Mouse (Mus musculus) CD8-positive naive resting alpha-beta T cell, adult 2 months (primary cell): ENCODE results near the gene Rgl1.

ENCODE experiments used
- DNase-seq, 2 experiments: peaks; one replicate each; pipeline ENCODE4 v3.0.0; 2022; ENCODE audit warnings: low read depth in 2 of 2, low spot score in 2 of 2

The Rgl1 gene

DNA sequence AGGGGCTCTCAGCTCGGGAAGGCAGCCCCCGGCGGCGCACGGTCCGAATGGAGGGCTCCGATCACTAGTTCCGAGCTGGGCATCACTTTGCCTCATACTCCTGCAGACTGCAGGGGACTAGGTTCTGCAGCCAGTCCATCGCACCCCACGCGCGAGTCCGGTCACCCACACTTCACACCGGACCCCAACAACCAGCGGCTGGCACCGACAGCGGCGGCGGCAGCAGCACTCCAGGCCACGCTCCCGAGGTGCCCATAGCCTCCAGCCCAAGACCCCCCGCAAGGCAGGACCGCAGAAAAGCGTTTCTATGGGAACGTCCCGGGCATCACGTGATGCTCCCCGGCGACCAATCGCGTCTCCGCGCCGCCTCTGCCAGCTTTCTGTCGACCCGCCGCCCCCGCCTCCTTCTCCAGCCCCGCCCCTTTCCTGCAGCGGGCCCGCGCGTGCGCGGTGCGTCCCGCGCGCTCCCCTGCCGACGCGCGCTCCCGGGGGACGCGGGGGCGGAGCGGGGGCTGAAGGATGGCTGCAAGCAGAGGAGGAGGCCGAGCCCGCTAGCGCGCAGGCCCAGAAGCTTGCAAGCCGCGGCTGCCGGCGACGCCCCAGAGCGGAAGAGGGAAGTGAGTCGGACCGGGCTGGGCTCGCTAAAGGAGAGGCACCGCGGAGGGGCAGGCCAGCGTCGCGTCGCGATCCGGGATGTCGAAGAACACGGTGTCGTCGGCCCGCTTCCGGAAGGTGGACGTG is at the start of gene Rgl1, which contains the start of gene Arpc5:
Gene Rgl1 (minus strand): TSS at position 320 of the 741 bp plus-strand sequence.
Gene Arpc5 (plus strand): TSS at position 511 of the 741 bp plus-strand sequence.
- peak; percentile 92 to 95 for DNase-seq

DNA sequence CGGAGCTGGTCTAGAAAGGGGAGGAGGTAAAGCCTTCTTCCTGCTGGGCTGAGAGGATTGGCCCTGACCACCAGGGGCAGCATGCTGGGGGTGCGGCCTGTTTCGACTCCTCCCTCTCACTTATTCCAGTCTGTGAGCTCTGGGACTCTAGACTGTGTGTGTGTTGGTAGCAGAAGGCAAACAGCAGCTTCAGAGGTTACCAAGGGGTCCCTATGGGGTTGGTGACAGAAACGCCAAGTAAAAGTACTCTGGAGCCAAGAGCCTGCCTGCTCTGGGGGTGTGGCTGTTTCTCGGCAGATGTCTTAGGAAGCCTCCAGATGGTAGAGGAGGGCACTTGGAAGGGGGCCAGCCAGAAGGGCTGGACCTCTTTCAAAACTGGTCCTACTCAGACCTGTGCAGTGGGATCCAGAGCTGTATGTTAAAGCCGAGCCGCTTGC is 49.1 kb upstream of the Rgl1 start:
- no peak for DNase-seq

DNA sequence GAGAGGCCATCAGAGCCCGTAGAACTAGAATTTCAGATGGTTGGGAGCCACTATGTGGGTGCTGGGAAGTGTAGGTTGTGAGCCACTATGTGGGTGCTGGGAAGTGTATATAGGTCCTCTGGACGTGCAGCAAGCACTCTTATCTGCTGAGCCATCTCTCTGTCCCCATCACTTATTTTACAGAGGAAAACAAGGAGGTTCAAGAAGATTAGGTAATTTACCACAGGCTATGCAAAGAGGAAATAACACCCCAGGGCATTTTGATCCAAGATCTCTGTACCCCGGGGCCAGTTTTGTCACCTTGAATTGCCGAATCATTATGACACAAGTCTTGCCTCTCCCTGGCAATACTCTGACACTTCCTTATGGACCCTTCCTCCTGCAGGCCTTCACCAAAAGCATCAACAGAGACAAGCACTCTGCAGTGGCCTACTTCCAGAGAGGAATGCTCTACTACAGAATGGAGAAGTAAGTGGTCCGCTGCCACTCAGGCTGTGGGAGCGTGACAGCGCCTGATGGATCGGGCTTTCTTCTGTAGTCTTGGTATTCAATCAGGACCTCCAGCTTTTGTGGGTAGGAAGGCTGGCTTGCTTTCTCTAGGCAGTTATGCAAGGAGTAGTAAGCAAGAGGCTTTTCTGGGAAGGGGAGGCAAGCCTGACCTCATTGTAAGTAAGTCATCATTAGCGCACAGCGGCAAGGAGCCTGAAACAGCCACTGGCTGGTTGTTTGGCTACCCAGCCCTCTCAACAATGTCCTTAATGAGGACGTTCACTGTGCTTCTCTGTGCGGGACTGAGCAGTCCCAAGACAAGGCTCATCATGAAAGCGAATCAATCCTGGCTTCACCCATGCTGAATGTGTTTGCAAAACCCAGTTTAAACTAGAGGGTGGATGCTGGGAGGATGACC is 44.6 kb upstream of the Rgl1 start:
- no peak for DNase-seq

DNA sequence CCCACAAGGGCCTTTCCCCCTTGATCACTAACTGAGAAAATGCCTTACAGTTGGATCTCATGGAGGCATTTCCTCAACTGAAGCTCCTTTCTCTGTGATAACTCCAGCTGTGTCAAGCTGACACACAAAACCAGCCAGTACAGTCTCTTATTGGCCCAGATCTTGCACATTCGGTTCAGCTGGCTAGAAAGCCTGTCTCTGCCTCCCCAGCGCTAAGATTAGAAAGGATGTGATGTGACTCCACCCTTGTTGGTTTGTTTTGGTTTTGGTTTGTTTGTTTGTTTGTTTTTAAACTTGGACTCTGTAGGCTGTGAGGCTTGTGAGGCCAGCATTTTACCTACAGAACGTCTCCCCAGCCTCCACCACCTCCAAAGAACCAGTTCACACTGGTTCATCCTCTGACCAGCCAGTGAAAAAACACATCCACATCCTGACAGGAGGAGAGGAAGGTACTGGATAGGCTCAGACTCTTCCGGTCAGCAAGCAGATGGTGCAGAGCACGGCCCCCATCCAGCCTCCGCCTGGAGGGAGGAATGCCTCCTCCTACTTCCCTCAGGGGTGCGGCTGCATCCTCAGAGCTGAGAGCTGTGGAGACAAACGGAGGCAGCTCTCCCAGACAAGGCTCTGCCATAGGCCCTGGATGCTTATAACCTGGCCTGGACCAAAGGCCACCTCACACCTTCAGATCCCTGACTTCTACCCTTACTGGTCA is 43.5 kb upstream of the Rgl1 start:
- no peak for DNase-seq

DNA sequence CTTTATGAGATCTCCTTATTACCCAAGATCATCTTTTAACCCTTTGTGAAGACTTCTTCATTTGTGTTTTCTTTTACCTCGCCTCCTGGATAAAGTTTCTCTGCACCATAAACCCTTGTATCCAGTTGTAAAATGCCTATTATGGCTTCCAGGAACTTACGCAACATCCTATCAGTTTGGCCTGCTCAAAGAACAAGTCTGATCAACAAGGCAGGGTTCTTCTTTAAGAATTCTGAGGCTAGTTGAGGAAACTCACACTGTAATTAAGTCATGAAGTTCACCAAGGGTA is 42.2 kb upstream of the Rgl1 start:
- DNase-seq, result no peak

DNA sequence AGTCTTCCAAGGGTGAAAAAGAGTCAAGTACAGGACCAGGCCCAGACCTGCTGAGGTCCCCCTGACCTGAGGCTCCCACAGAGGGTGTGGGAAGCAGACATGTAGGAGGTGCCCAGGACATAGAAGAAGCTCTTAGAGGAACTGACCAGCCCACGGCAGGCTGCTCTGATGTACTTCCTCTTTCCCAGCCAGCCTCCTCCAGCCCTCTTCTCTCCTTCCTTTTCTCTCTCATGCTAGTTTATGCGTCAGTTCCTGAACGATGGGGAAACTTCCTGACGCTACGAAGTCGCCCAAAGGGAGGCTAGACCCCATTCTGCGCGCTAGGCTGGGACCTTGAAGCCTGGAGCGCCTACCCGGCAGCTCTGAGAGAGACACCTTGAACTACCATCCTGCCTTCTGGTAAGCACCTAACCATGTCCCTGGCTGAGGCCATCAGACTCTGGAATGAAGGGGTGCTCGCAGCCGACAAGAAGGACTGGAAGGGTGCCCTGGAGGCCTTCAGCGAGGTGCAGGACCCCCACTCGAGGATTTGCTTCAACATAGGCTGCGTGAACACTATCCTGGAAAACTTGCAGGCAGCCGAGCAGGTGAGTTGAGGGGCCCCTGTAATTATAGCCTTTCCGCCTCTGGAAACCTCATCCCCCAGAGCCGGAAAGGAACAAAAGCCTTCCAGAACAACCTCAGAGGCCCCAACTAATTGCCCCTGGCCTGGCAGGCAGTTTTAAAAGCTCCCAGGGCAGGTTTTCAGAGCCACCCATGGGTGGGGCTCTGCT is 41.7 kb upstream of the Rgl1 start:
- DNase-seq, result no peak

DNA sequence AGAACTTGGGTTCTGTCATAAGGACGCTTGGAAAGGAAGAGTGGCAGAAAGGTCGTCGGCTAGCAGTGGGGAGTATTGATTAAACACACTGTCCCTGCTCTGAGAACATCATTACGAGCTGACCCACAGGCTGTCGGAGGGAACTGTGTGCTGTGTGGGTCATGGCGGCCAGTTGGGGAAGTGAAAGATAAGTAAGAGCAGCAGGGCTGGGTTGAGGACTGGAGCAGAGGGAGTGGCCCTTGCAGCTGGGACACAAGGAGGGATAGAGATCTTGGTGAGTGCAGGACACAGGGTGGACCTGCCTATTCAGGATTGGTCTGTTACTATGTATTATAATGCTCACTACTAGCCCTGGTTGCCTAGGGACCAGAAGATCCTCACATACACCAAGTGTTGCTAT is 38.8 kb upstream of the Rgl1 start:
- DNase-seq, result no peak

DNA sequence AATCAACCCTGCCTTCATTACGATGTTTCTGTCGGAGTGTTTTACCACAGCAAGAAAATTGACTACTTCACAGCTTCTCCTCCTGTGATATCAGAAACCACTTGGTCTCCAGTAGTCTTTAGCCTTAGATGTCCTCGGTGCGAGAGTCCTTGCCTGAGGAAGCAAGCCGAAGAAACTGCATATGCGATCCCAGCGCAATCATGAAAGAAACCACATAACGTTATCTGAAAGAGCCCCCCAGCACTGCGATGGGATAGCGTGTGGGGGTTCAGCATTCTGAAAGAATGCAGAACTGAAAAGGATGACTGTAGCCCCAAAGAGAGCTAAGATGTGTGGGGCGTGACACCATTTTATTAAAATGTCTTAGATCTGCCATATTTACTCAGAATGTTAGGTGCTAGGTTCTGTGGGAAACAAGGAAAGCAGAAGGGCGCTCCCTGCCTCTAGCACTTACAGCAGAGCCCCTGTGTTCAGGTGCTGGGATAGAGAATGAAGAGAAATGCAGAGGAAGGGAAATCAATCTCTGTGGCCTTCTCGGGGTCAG is 34.6 kb upstream of the Rgl1 start:
- DNase-seq, result no peak

DNA sequence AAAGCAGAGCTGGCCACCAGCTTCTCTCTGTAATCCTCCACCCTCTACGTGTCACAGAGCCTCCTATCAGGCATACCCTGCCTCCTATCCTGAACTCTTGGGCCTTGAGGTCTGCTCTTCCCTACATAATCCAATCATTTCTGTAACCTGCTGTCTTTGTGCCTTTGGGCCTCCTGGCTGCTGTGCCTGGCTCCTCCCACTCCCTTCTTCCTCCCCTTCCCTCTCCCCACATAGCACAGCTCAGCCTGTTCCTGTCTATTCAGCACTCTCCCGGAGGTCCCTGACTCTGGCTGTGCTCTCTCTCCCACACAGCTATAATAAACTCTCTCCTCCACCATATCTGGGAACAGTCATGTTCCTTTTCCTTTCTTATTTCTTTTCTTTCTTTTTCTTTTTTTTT is 33.7 kb upstream of the Rgl1 start, which contains the start of gene Ncf2:
Gene Ncf2 (plus strand): TSS at position 298 of the 400 bp plus-strand sequence.
- no peak for DNase-seq

DNA sequence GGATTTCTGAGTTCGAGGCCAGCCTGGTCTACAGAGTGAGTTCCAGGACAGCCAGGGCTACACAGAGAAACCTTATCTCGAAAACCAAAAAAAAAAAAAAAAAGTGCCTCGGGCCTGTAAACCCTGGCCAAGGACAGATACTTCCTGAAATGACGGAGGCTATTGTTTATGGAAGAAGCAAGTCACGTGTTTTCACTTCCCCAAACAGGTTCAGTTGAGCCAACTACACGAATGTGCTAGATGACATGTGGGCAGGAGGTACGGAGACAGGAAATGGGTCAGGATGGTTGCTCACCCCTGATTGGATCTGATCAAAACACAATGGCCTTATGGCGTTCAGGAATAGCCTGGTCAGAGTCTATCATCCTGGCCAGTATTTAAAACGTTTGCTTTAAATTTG is 32.0 kb upstream of the Rgl1 start:
- DNase-seq, result no peak

DNA sequence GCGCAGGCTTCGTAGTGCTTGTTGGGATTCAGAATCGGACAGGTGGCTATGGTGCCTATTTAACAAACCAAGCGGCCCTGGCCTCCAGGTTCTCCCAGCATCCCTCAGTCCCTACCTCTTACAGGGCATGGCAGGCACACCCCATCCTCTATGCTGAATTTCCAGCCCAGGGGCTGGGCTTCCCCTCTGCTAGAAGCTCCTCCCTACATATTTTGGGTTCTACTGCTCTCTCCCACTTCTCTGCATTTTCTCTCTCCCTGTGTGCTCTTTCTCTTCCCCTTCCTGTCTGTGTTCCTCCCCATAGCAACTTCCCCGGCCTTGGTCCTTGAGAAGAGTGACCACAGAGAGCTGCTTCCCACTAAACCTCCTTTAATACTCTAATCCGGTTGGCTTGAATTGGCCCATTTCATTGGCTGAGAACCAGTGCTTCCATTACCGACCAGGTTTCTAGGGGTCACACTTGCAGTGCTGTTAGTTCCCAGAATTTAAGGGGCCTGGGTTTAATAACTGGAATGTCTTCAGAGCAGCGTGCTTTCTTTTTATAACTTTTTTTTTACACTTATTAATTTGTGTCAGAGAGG is 30.6 kb upstream of the Rgl1 start:
- DNase-seq, result no peak

DNA sequence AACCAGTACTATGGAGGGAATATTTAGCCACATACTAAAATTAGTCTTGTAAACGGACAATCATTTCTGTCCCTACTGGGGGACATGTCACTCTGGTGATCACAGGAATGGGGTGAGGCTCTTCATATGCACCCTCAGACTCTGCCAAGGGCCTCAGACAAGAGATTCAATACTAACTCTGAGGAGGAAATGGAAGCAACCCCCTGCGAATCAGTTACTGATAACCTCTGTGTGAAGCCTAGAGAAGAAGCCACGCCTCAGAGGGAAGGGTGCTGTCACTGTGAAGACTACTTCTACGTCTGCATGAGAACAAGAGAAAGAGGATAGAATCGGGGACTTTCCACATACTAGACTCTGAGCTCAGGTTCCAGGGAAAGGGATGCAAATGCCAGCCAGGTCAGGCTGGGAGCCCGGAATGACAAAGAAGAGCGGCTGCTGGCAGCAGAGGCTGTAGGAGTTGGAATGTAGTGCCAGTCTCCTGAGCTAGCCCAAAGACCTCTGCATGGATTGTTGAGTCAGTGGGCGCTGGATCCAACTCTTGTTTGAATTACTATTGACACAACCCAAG is 29.6 kb upstream of the Rgl1 start:
- no peak for DNase-seq

DNA sequence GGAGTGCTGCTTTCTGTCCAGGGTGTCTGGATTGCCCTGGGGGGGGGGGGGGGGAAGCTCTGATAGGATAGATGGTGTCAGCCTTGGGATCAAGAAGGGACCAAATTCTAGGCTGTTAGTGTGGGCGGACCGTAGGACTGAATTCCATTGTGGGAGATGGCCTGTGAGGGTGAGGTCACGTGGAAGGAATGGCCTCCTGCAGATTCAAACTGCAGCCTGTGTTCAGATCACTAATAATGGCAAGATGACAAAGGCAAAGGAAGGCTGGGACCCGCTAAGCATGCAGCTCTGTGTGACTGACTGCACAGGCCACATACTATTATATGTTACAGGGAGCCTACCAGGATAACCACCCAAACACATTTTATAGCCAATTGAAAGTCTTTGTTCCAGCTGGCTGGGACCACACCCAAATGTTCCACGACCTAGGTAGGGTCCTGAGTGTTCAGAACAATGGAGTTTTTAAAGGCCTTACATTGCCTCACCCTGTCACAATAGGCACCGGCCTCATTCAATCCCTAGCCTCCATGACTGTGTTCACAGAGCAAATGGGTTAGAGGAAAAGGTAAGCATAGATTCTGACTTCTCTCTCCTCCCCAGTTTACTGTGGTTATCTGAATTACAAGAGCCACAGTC is 27.5 kb upstream of the Rgl1 start:
- DNase-seq, result no peak

DNA sequence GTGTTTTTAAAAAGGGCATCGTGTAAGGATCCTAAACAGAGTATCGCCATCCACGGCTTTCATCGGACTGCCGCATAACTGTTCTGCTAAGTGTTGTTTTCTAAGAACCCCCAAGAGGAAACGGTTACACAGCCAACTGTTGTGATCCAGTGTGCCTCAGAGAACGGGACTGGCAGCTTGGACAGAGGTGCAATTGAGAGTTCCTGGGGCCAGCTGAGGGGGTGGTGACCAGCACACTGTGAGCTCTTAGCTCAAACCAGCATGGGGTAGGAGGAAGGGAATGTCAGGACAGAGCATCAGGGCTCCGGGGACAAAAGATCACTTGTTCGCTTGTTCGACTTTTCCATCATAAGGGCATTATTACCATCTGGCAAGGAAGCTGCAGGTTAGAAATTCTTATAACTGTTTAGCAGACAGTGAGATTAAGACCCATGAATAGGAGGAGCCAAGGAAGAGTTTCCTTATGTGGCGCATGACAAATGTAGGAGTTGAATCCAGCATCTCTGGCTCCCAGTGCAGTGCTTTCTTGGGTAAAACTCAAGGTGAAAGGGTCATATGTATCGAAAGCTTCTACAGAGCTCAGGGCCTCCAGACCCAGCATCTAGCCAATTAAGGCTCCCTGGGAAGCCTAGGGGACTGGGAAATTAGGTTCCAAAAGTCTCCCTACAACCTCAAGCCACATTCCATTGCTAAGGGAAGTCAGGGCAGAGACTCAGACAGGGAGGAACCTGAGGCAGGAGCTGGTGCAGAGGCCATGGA is 26.8 kb upstream of the Rgl1 start:
- no peak for DNase-seq

DNA sequence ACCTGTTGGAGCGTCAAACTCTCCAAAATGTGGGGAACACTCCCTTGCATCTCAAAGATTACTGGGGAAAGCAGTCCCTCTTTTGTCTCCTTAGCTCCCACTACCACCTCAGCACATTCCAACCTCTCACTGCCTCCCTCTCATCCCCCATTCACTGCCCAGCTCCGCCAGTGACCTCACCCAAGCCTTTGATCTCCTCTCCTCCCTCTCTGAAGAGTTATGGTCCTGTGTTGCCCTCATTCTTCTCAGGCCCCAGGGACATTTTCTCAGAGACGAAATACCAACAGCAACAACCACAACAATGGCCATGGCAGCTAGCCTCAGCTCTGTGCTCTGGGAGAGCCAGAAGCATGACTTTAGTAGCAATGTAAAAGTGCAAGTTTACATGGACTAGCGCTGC is 25.1 kb upstream of the Rgl1 start:
- DNase-seq, result no peak

DNA sequence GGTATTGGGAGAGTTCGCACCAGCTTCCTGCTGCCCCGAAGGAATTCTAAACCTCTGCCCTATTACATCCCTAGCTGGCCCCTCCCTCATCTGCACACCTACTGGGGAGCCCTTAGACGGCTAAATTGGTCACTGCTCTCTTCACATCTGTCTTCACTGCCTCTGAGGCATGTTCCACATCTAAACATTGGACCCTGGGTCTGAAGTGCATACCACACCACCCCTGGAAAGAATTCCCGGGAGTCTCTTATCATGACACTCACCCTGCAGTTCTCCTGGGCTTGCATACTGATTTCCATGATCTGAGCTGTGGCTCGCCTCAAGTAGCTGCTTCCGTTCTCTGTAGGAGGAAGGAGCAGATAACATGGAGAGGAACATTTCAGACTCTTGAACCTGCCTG is 24.7 kb upstream of the Rgl1 start:
- DNase-seq, result no peak

DNA sequence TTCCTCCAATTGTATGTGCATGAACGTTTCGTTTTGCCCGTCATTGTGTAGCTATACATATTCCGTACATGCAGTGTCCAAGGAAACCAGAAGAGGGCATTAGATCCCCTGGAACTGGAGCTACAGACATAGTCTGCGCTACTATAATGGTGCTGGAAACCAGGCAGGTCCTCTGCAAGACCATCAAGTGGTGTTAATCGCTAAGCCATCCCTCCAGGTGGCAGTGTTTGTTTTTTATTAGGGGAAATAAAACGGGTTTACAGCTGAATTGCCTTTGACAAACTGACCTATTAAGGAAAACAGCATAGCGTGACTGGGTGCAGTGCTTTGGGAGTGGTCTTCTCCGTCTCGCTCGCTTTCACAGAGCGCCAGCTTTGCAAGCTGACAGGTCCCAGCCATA is 24.1 kb upstream of the Rgl1 start:
- DNase-seq, result peak in 1 of 2 experiments; percentile 21

DNA sequence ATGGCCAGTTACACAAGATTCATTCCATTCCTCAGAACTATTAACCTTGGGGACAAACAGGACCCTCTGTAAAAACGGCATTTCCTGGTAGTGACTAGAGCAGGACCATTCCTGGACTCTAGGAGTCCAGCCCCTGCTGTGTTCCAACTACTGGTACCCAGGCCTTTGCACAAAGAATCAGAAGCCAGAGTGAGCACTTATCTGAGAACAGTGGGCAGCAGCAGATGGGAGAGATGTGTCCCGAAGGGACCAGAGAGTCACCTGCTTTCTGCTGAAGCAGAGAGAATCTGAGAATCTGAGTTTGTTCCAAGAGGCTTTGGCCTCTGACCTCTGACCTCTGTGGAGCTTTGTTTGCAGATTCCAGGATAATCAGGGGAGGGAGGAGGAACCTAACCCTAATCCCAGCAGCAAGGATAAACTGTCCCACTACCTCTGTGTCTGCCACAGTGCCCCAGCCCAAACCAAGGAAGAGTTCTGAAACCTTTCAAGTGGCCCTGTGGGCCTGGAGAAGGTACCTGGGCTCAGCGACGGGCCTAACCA is 22.0 kb upstream of the Rgl1 start:
- no peak for DNase-seq

DNA sequence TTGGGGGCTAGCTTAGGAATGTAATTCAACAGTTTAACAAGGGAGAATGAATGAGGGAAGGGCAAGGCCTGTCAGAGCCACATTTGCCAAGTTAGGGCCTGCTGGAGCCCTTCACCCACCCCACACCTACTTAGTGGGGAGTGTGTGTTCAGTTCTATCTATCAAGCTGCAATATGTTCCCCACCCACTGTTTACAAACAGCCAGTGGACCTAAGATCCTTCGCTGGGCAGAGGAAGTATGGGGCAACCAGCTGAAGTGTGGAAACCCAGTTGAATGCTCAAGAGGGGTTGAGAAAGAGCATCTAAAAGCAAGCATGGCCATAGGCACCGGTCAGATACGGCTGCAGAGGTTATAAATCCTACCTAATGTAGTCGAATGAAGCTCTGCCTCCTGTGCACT is 20.8 kb upstream of the Rgl1 start:
- DNase-seq, result no peak
